Mouse (Mus musculus) liver, embryonic 16.5 days (tissue): Measurements from ENCODE around the gene Agpat4. TPM values are rescaled to one million over a fixed set of nuclear protein-coding genes. Genes with fewer than 3 reads are reported as not detected.

ENCODE experiments used
- ATAC-seq: fragments of 200-750 bp; cut with Nextera tagmentation; 2 replicates; pipeline ENCODE4 v1.8.0; 2017; ENCODE audit warnings: low read depth, mild to moderate bottlenecking, moderate number of reproducible peaks, moderate library complexity
- H3K27ac ChIP-seq: fragments of 300-500 bp; sonication (generic); 2 replicates; pipeline ENCODE4 v1.5.1; 2014; ENCODE audit warnings: mild to moderate bottlenecking, low read length
- H3K27me3 ChIP-seq: fragments of 300-500 bp; sonication (generic); 2 replicates; pipeline ENCODE4 v1.6.1; 2014; ENCODE audit warnings: low read depth, low read length, mixed read lengths; ENCODE audit not compliant: control insufficient read depth, insufficient read depth
- H3K36me3 ChIP-seq: fragments of 300-500 bp; sonication (generic); 2 replicates; pipeline ENCODE4 v1.6.1; 2014; ENCODE audit warnings: mild to moderate bottlenecking; ENCODE audit not compliant: control insufficient read depth, insufficient read depth
- H3K4me1 ChIP-seq: fragments of 300-500 bp; sonication (generic); 2 replicates; pipeline ENCODE4 v1.6.1; 2014; ENCODE audit warnings: low read depth, low read length, mixed read lengths; ENCODE audit not compliant: control insufficient read depth
- H3K4me2 ChIP-seq: fragments of 300-500 bp; sonication (generic); 2 replicates; pipeline ENCODE4 v1.6.1; 2014; ENCODE audit warnings: low read depth, low read length, mixed read lengths
- H3K4me3 ChIP-seq: fragments of 300-500 bp; sonication (generic); 2 replicates; pipeline ENCODE4 v1.5.1; 2014; ENCODE audit warnings: low read depth, mild to moderate bottlenecking, low read length
- H3K9ac ChIP-seq: fragments of 300-500 bp; sonication (generic); 2 replicates; pipeline ENCODE4 v1.6.1; 2014; ENCODE audit warnings: low read depth, low read length
- H3K9me3 ChIP-seq: fragments of 300-500 bp; sonication (generic); replicated peaks from 2 replicates; pipeline ENCODE4 v1.6.1; 2016; ENCODE audit warnings: low read length; ENCODE audit not compliant: control insufficient read depth
- WGBS: fragments of 180-500 bp; shearing (Covaris S2); extraction: QIAGEN DNeasy Blood & Tissue Kit; methylation state at CpG from one replicate; pipeline ENCODE4 v1.1.7; 2014; ENCODE audit not compliant: insufficient replicate concordance; 5-methylcytosine and 5-hydroxymethylcytosine counted together
- polyA plus RNA-seq: library from polyadenylated mRNA; unstranded; fragments of >200 nt; fragmentation: Nextera tagmentation; extraction: Ambion mirVana; gene quantifications from 2 replicates; pipeline ENCODE4 v1.2.1, GENCODE M21; 2015

Gene Agpat4
- polyA plus RNA-seq, 1 experiment from 2014 or later: 27.2 TPM

- H3K27ac ChIP-seq: peak overlapping the region; percentile 40; the same call in 1 of the 2 replicates
- no peak for ATAC-seq
- H3K4me2 ChIP-seq: no peak overlapping the region
- H3K27me3 ChIP-seq: no peaks in the 10 kb centered on the region
- WGBS: 70% methylated on average over 10 of the region's 10 CpGs
- H3K36me3 ChIP-seq: no peaks in the 10 kb centered on the region; the same call in 1 of the 2 replicates
- peaks cover 29% of the 10 kb centered on the region for H3K4me1 ChIP-seq
- no peaks in the 10 kb centered on the region for H3K9me3 ChIP-seq
- no peak overlapping the region for H3K9ac ChIP-seq
- H3K4me3 ChIP-seq: no peak overlapping the region
Measured at GRCm38 (mm10) chr17:12168536-12168935, 50.0 kb downstream of the Agpat4 start.

DNA sequence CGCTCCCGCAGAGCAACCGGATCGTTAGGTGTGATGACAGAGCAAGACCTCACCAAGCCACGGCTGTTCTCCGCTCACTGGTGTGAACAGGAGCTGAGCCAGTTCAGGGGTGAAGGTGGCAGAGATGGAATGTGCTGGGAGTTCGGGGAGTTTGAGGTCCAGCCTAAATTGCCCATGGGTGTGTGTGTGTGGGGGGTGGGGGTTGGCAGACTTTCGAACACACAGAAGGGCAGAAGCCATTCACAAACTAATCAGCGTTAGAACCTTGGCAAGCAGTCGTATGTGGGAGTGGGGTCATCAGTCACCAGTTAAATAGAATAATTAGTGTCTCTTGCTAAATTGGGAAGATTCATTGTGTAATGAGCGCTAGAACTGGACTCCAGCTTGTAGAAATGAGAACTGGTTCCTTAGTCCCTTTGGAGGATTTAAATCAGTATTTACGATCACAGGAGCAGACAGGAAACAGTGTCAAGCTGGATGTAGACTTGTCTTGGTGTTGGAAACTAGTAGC lies 50.9 kb downstream of the Agpat4 start:
- H3K4me3 ChIP-seq: no peak overlapping the region
- H3K36me3 ChIP-seq: no peaks in the 10 kb centered on the region; the same call in 1 of the 2 replicates
- peaks cover 29% of the 10 kb centered on the region for H3K4me1 ChIP-seq
- no peak overlapping the region for H3K4me2 ChIP-seq
- H3K9ac ChIP-seq: no peak overlapping the region
- H3K27me3 ChIP-seq: no peaks in the 10 kb centered on the region
- ATAC-seq: no peak
- 85% methylated on average over 12 of the region's 12 CpGs for WGBS
- no peaks in the 10 kb centered on the region for H3K9me3 ChIP-seq
- H3K27ac ChIP-seq: no peak overlapping the region; the same call in 1 of the 2 replicates

DNA sequence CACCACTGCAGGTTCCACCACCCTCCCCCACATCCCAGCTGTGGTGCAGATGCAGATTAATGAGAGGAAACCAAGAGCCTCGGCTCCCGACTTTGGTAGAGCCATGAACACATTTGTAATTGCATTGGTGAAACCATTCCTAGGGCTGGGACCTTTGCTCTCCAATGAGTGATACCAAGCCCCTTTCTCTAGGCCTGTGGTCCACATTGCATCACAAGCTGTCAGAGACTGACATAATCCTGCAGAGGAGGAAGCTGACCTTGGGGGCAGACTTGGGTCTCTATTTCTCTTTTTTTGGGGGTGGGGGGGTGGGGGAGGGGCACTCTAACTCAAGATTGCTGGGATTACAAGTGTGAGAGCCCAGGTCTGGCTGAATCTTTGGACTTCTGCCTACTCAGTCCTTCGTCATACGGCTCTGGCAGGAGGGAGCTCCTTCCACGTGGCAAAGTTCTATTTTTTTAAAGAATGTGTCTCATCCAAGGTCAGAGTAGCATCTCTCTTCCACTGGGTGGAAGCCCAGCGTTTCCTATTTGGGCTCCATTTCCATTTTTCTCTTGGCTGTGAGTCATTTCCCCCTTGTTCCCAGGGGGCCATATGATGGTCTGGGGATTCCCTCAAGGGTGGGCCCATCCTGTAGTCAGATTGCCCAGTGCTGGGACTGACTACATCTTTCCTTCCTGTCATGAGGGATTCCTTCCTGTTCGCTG lies 52.4 kb downstream of the Agpat4 start:
- ATAC-seq: peak; percentile 23
- H3K36me3 ChIP-seq: no peaks in the 10 kb centered on the region; the same call in 1 of the 2 replicates
- WGBS: 38% methylated on average over 7 of the region's 7 CpGs

DNA sequence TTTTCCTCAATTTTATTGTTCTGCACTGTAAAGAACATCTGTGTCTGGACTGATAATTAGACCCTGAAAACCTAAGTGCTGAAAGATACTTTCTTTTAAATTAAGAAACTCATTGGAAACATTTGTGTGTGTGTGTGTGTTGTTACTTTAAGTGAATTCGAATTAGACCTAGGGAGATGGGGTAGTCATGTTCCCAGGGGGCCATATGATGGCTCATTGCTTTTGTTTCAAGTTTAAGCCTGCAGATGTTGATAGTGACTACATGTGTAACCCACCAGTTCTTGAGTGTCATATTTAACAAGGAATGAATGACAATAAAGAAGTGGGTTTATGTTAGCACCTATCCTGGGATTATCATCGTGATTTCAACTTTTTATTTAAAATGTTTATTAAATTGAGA lies 53.2 kb downstream of the Agpat4 start:
- Histone ChIP-seq H3K27ac (no peak overlapping the region), H3K9me3 (no peaks in the 10 kb centered on the region), H3K4me1 (peaks cover 29% of the 10 kb centered on the region), H3K9ac (no peak overlapping the region), H3K36me3 (no peaks in the 10 kb centered on the region; the same call in 1 of the 2 replicates), H3K27me3 (no peaks in the 10 kb centered on the region), H3K4me2 (no peak overlapping the region), H3K4me3 (no peak overlapping the region)
- no peak for ATAC-seq
- WGBS: 87% methylated on average over 2 of the region's 2 CpGs

More for the DNA sequence above, 52.4 kb downstream of the Agpat4 start:
- Histone ChIP-seq H3K4me2 (no peak overlapping the region; the same call in 1 of the 2 replicates), H3K4me1 (peaks cover 29% of the 10 kb centered on the region), H3K9ac (no peak overlapping the region), H3K27me3 (no peaks in the 10 kb centered on the region), H3K27ac (peak overlapping the region; percentile 31; the same call in 1 of the 2 replicates), H3K9me3 (no peaks in the 10 kb centered on the region), H3K4me3 (no peak overlapping the region)

- no peak overlapping the region for H3K9ac ChIP-seq
- H3K27ac ChIP-seq: peak overlapping the region; percentile 8; the same call in 1 of the 2 replicates
- no peaks in the 10 kb centered on the region for H3K27me3 ChIP-seq
- no peak for ATAC-seq
- WGBS: 86% methylated on average over 5 of the region's 5 CpGs
- peaks cover 2% of the 10 kb centered on the region; the same call in 1 of the 2 replicates for H3K9me3 ChIP-seq
- peaks cover 5% of the 10 kb centered on the region for H3K36me3 ChIP-seq
- no peak overlapping the region for H3K4me2 ChIP-seq
- peaks cover 23% of the 10 kb centered on the region for H3K4me1 ChIP-seq
- no peak overlapping the region for H3K4me3 ChIP-seq
Measured at GRCm38 (mm10) chr17:12174221-12174620, 55.7 kb downstream of the Agpat4 start.

DNA sequence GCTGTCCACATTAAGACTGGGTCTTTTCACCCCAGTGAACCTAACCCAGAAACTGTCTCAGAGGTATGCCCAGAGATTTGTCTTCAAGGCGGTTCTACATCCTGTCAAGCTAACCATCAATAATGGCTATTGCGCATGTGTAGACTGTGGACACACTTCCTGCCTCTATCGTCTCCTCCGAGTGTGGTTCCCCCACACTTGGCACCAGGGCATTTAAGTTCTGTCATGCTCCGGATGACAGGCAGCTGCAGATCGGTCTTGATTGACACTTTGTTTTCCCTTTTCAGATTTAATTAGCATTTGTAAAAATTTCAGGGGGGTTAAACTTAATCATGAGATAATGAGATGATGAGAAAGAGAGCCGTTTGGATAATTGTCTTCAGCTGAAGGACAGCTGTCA lies 56.4 kb downstream of the Agpat4 start:
- H3K27ac ChIP-seq: peak overlapping the region; percentile 15; the same call in 1 of the 2 replicates
- no peak for ATAC-seq

DNA sequence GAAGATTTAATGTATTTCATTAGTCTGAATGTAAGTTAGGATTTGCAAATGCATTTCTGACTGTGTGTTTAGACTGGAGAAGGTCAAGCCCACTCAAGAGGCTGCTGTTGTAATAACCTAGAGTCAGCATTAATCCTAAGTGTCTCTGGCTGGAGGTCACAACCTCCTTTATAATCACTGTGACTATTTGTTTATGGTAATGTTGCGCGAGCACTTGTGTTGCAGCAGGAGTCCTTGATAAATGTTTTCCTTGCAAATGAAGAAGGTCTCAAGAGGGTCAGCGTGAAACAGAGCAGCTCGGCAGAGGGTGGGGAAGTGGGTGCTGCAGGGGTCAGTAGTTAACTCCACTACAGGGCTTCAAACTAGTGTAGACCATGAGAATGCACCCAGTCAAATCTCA lies 57.1 kb downstream of the Agpat4 start:
- no peak overlapping the region for H3K4me2 ChIP-seq
- peaks cover 5% of the 10 kb centered on the region for H3K36me3 ChIP-seq
- H3K9ac ChIP-seq: no peak overlapping the region
- H3K27me3 ChIP-seq: no peaks in the 10 kb centered on the region
- H3K4me3 ChIP-seq: no peak overlapping the region
- no peak for ATAC-seq
- H3K27ac ChIP-seq: no peak overlapping the region
- WGBS: 85% methylated on average over 4 of the region's 4 CpGs
- H3K9me3 ChIP-seq: peaks cover 2% of the 10 kb centered on the region; the same call in 1 of the 2 replicates
- H3K4me1 ChIP-seq: peaks cover 18% of the 10 kb centered on the region

More for the DNA sequence above, 56.4 kb downstream of the Agpat4 start:
- peaks cover 5% of the 10 kb centered on the region for H3K36me3 ChIP-seq
- 72% methylated on average over 7 of the region's 7 CpGs for WGBS
- H3K9ac ChIP-seq: no peak overlapping the region
- peaks cover 24% of the 10 kb centered on the region for H3K4me1 ChIP-seq
- peaks cover 2% of the 10 kb centered on the region; the same call in 1 of the 2 replicates for H3K9me3 ChIP-seq
- no peak overlapping the region for H3K4me2 ChIP-seq
- no peaks in the 10 kb centered on the region for H3K27me3 ChIP-seq
- H3K4me3 ChIP-seq: no peak overlapping the region

DNA sequence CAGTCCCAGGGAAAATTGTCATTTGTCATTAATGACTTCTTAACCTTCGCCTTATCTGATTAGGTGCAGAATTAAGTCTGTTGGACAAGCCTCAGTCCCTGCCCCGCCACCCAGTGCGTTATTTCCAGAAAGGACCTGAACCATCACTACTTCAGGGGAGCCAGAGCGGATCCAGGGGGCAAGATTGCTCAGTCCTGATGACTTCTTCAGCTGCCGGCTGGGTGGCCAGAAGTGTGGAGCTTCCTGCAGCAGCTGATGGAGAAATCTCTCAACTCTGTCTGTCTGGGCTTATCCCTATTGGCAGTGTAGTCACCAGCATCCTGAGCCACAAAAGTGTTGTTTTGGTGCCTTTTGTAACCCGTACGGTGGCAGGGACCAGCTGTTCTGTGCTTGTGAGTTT lies 60.8 kb downstream of the Agpat4 start:
- Histone ChIP-seq H3K36me3 (peaks cover 5% of the 10 kb centered on the region), H3K4me1 (peaks cover 32% of the 10 kb centered on the region)
- WGBS: 83% methylated on average over 7 of the region's 7 CpGs

DNA sequence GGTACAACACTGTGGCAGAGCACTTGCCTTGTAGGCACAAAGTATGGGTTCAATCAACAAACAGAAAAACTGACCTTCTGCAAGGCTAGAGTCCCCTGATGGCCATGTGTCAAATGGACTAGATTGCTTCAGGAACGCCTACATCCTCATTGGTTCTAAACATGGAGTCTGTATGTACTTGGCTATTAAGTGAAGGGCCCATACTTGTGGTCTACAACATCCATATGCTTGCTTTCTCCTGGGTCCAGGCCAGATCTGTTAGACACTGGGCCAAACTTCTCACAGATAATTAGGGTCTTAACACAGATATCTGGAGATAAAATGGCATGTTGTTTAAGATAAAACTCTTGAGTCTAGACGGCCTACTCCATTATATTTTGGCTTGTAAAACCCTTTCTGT lies 61.3 kb downstream of the Agpat4 start:
- peaks cover 34% of the 10 kb centered on the region for H3K4me1 ChIP-seq
- no peak for ATAC-seq
- WGBS: 59% methylated on average over 2 of the region's 2 CpGs
- no peak overlapping the region for H3K4me3 ChIP-seq
- no peaks in the 10 kb centered on the region for H3K27me3 ChIP-seq
- peaks cover 2% of the 10 kb centered on the region; the same call in 1 of the 2 replicates for H3K9me3 ChIP-seq
- H3K4me2 ChIP-seq: no peak overlapping the region
- H3K27ac ChIP-seq: 0 out of 2 replicates have a peak overlapping the region, but pooled peaks have one; percentile 15
- H3K36me3 ChIP-seq: peaks cover 5% of the 10 kb centered on the region
- H3K9ac ChIP-seq: no peak overlapping the region

More for the DNA sequence above, 60.8 kb downstream of the Agpat4 start:
- H3K27me3 ChIP-seq: no peaks in the 10 kb centered on the region
- H3K4me2 ChIP-seq: no peak overlapping the region
- no peak overlapping the region for H3K9ac ChIP-seq
- no peak for ATAC-seq
- 0 out of 2 replicates have a peak overlapping the region, but pooled peaks have one; percentile 15 for H3K27ac ChIP-seq
- H3K4me3 ChIP-seq: no peak overlapping the region
- H3K9me3 ChIP-seq: peaks cover 2% of the 10 kb centered on the region; the same call in 1 of the 2 replicates
